Mouse (Mus musculus) heart, adult 2 months (tissue): Measurements from ENCODE around the gene Spata32. TPM values are rescaled to one million over a fixed set of nuclear protein-coding genes. Genes with fewer than 3 reads are reported as not detected.

Experiments used
- DNase-seq, 2 experiments: peaks; one replicate each; pipeline ENCODE4 v3.0.0; 2021
- H3K27ac ChIP-seq: fragments of 200-600 bp; 2 replicates; pipeline ENCODE4 v1.8.1; 2022
- H3K27me3 ChIP-seq: fragments of 200-500 bp; 2 replicates; pipeline ENCODE4 v1.6.1; 2012; ENCODE audit warnings: mild to moderate bottlenecking, low read length, inconsistent platforms, mixed read lengths; ENCODE audit not compliant: control insufficient read depth, insufficient read depth
- H3K36me3 ChIP-seq: fragments of 200-500 bp; 2 replicates; pipeline ENCODE4 v1.6.1; 2012; ENCODE audit warnings: low read length, inconsistent platforms; ENCODE audit not compliant: control insufficient read depth, insufficient read depth
- H3K4me1 ChIP-seq: fragments of 200-500 bp; 2 replicates; pipeline ENCODE4 v1.6.1; 2011; ENCODE audit warnings: low read length; ENCODE audit not compliant: control insufficient read depth, insufficient read depth
- H3K4me3 ChIP-seq: fragments of 200-600 bp; 2 replicates; pipeline ENCODE4 v1.8.1; 2022
- H3K79me2 ChIP-seq: fragments of 200-500 bp; replicated peaks from 2 replicates; pipeline ENCODE4 v1.6.1; 2012; ENCODE audit warnings: mild to moderate bottlenecking, inconsistent platforms, low read length, moderate library complexity, mixed read lengths; ENCODE audit not compliant: control insufficient read depth, insufficient read depth
- H3K9ac ChIP-seq: fragments of 200-500 bp; 2 replicates; pipeline ENCODE4 v1.6.1; 2012; ENCODE audit warnings: low read depth, mild to moderate bottlenecking, control low read depth, inconsistent platforms, low read length, mixed read lengths
- CTCF ChIP-seq: fragments of 200-600 bp; IDR thresholded peaks from 2 replicates; pipeline ENCODE4 v1.8.1; 2022; ENCODE audit warnings: antibody characterized with exemption, mild to moderate bottlenecking, moderate library complexity
- EP300 ChIP-seq: fragments of 200-500 bp; IDR thresholded peaks from 2 replicates; pipeline ENCODE4 v1.6.1; 2011; ENCODE audit warnings: low read depth, low read length, control low read depth; ENCODE audit not compliant: insufficient read depth
- POLR2A ChIP-seq: fragments of 200-500 bp; IDR thresholded peaks from 2 replicates; pipeline ENCODE4 v1.6.1; 2011; ENCODE audit warnings: mild to moderate bottlenecking, low read depth, low read length, control low read depth; ENCODE audit not compliant: insufficient read depth
- WGBS: fragments of 180-500 bp; shearing (Covaris S2); methylation state at CpG from one replicate; pipeline ENCODE4 v1.1.7; 2018; 5-methylcytosine and 5-hydroxymethylcytosine counted together
- intact Hi-C: fragments of 180-260 bp; cut with DNase I; formaldehyde crosslinking; loops from one replicate; pipeline ENCODE4 v1.15.1; 2025
- long read RNA-seq: library from polyadenylated mRNA; stranded (forward); transcript quantifications from one replicate; pipeline ENCODE4 v2.0.0, GENCODE M21; 2021
- polyA plus RNA-seq: library from polyadenylated mRNA; depleted of rRNA; stranded (reverse); fragments of >200 nt; gene quantifications from 2 replicates; pipeline ENCODE4 v1.2.3, GENCODE M21; 2012; rRNA removed
- total RNA-seq, 2 experiments: library from RNA; stranded (reverse); gene quantifications; 2 replicates each; pipeline ENCODE4 v1.2.3; 2021

The Spata32 gene
- not detected for total RNA-seq
- polyA plus RNA-seq = not detected in 2 replicates
- long read RNA-seq = 0 reads

DNA sequence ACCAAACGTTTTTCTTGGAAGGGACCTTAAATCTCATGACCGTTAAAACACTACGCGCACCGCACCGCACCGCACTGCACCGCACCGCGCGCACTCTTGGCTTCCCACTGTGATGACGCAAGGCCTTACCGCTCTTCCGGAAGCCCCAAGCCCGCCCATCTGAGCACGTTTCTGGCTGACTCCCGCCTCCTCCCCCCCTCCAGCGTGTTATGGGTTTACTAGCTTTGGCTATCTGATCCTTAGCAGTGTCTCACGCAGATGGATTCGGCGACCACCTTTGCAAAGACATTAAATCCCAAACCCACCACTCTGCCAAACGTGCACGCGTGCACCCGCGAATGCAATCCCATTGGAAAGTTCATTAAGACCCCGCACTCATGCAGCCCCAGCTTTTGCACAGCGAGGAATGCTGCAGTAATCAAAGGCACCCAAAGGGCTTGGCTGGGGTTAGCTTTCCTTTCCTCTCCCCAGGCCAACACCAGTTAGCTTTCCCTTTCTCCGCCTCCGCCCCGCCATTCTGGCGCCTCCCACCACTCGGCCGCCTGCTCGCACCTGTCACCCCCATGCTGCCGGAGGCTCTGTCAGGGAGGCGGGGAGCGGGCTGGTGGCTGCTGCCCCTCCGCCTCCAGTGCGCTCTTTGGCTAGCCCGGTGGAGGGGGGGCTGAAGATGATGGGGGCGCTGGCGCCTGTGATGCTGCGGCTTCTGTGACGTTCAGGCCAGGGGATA, at the start of gene Spata32:
Gene Spata32, minus strand, starts transcription at position 643 of the 727 bp plus-strand sequence.
- no peaks in the 10 kb centered on the region for H3K36me3 ChIP-seq
- peak within 1 kb of the TSS; percentile 53 for H3K9ac ChIP-seq
- H3K4me3 ChIP-seq = peak within 1 kb of the TSS; percentile 58
- 1% methylated on average over 45 of the region's 45 CpGs for WGBS
- no peaks in the 10 kb centered on the region for H3K27me3 ChIP-seq
- H3K79me2 ChIP-seq = no peaks in the 10 kb centered on the region
- TF ChIP-seq EP300 = no peak
- TF ChIP-seq CTCF = no peak
- no peak for TF ChIP-seq POLR2A
- intact Hi-C loops = no loop called here
- peak; percentile 68 to 69 for DNase-seq
- no peaks in the 10 kb centered on the region for H3K4me1 ChIP-seq
- H3K27ac ChIP-seq = no peak within 1 kb of the TSS; the same call in 1 of the 2 replicates

DNA sequence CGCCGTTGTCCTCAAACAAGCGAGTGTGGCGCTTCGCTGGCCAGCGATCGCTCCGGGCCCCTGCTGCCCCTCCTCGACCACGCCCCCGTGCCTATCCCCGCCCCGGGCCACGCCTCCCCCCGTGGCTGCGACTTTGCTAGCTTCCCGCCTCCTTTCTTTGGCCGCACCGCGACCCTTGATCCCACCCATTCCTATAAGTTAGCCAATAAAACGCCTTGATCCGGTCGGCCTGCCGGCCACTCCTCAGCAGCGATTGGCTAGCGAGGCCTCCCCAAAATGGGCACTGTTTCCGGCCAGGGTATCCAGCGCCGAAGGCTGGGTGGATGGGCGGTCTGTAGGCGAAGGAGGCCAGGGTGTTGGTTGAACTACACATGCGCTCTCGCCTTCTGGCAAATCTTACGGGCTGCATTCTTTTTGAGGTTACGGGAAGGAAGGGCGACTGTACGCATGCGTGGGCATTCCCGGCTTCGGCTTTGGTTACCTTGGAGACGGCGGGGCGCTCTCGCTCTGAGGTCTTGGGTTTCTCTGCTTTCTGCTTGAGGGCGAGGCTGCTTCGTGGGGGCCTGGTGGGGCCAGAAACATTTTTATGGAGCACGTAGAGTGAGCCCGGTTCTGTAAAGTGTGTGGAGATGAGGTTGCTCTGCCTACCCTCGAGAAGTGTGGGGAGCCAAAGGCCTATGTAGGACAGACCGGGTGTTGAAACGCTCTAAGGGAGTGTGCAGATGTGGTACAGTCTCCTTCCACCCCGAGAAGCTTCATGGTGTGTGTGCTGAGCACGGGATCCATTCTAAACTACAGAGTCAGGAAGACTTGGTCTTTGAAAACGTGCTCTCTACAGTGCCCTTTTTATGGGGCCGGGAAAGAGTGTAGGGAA, 49.4 kb upstream of the Spata32 start, which contains the start of gene Map3k14:
Gene Map3k14, minus strand, starts transcription at position 127 of the 874 bp plus-strand sequence.
- H3K9ac ChIP-seq = peak within 1 kb of the TSS; percentile 87
- peak; percentile 100 for DNase-seq
- 3% methylated on average over 54 of the region's 55 CpGs for WGBS
- intact Hi-C loops = loop anchor here (5.0 kb wide), 1 partner anchor 150 kb away; the partner anchor contains the start of gene Hexim1
- H3K79me2 ChIP-seq = peaks cover 4% of the 10 kb centered on the region
- peaks cover 8% of the 10 kb centered on the region for H3K4me1 ChIP-seq
- H3K27me3 ChIP-seq = no peaks in the 10 kb centered on the region
- no peaks in the 10 kb centered on the region for H3K36me3 ChIP-seq
- peak within 1 kb of the TSS; percentile 91 for H3K27ac ChIP-seq
- no peak for TF ChIP-seq CTCF
- TF ChIP-seq POLR2A = peak; percentile 89; the same call in 1 of the 2 replicates
- TF ChIP-seq EP300 = 0 out of 2 replicates have a peak, but pooled peaks have one; percentile 31
- peak within 1 kb of the TSS; percentile 80 for H3K4me3 ChIP-seq

DNA sequence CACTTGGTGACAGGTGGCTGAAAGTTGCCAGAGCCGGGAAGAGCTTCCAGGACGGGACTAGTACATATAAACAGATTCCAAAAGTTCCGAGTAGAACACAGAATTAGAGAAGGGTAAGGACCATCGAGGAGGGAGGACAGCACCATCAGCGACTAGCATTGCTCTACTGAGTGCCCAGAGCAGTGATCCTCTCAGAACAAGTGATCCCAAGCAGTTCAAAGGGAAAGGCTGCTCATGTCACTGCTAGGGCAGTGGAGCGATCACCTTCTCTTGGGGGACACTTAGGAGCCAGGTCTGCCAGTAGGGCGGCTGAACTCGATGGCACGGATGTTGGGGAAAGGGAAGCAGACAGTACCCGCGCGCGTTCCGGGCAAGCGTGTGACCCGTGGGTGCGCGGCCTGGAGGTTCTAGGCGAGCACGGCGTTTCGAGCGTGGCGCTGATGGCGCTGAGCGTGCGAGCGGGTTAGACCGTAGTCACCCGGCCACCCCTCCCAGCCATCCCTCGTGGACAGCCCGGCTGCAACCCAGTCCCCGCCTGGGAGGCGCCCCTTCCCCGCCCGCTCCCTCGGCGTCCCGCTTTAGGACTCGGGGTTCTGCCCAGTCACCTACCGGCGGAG, 48.6 kb upstream of the Spata32 start:
- Histone ChIP-seq H3K9ac (peak overlapping the region; percentile 87), H3K27me3 (no peaks in the 10 kb centered on the region), H3K79me2 (peaks cover 4% of the 10 kb centered on the region), H3K4me3 (peak overlapping the region; percentile 80), H3K27ac (peak overlapping the region; percentile 91), H3K36me3 (no peaks in the 10 kb centered on the region), H3K4me1 (peaks cover 13% of the 10 kb centered on the region)
- intact Hi-C loops = loop anchor here (5.0 kb wide), 1 partner anchor 150 kb away; the partner anchor contains the start of gene Hexim1
- no peak for DNase-seq
- WGBS = under 1% methylated on average over 42 of the region's 42 CpGs
- TF ChIP-seq EP300 = no peak
- TF ChIP-seq CTCF = peak; percentile 37; the same call in 1 of the 2 replicates
- no peak; the same call in 1 of the 2 replicates for TF ChIP-seq POLR2A

DNA sequence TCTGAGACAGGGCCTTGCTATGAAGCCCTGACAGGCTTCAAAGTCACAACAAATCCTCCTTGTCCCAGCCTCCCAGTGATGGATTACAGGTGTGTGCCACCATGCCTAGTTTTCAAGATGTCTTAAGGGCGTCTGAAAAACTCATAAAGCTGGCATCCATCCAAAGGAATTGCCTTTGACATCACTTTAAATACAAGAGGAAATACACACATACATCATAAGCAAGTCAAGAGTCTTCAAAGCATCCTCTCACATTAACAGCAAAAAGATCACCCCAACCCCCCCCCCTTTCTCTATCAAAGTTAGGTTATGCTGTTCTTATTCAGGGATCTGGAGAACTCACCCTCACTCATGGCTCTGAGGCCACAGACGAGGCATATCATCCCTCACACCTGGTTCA, 47.6 kb upstream of the Spata32 start:
- DNase-seq = no peak
- Histone ChIP-seq H3K4me1 (peaks cover 17% of the 10 kb centered on the region), H3K79me2 (peaks cover 4% of the 10 kb centered on the region), H3K27me3 (no peaks in the 10 kb centered on the region), H3K9ac (no peak overlapping the region), H3K4me3 (no peak overlapping the region; the same call in 1 of the 2 replicates), H3K36me3 (no peaks in the 10 kb centered on the region), H3K27ac (no peak overlapping the region)
- 52% methylated on average over 2 of the region's 2 CpGs for WGBS
- intact Hi-C loops = loop anchor here (5.0 kb wide), 1 partner anchor 149 kb away; the partner anchor contains the start of gene Hexim1
- TF ChIP-seq CTCF = no peak
- TF ChIP-seq POLR2A = no peak
- TF ChIP-seq EP300 = no peak

DNA sequence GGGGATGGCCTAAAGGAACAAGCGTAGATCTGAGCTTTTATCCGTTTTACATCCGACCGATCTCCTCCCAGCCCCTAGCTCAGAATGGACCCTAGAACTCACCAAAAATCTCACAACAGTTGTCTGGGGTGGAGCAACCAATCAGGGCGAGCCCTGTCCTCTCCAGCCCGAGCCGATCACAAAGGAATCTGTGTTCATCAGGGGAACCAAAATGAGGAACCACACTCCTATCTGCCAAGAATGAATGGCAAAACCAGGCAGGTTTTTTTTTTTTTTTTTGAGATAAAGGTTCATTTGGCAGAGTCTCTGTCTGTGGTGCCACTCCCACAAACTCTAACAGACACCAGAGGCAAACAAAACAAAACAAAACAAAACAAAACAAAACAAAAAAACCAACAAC, 47.0 kb upstream of the Spata32 start:
- H3K79me2 ChIP-seq = peaks cover 4% of the 10 kb centered on the region
- H3K36me3 ChIP-seq = no peaks in the 10 kb centered on the region
- no peaks in the 10 kb centered on the region for H3K27me3 ChIP-seq
- DNase-seq = no peak
- peaks cover 17% of the 10 kb centered on the region for H3K4me1 ChIP-seq
- TF ChIP-seq EP300 (no peak), CTCF (no peak), POLR2A (no peak)
- no peak overlapping the region for H3K4me3 ChIP-seq
- no peak overlapping the region for H3K27ac ChIP-seq
- 65% methylated on average over 7 of the region's 7 CpGs for WGBS
- intact Hi-C loops = loop anchor here (5.0 kb wide), 1 partner anchor 148 kb away; the partner anchor contains the start of gene Hexim1
- no peak overlapping the region for H3K9ac ChIP-seq
